Mouse (Mus musculus) layer of hippocampus, adult 9-11 months (tissue): ENCODE measurements around the gene Slc45a3.

Experiments used
- DNase-seq: peaks from one replicate; pipeline ENCODE4 v3.0.0; 2022

Gene Slc45a3

DNA sequence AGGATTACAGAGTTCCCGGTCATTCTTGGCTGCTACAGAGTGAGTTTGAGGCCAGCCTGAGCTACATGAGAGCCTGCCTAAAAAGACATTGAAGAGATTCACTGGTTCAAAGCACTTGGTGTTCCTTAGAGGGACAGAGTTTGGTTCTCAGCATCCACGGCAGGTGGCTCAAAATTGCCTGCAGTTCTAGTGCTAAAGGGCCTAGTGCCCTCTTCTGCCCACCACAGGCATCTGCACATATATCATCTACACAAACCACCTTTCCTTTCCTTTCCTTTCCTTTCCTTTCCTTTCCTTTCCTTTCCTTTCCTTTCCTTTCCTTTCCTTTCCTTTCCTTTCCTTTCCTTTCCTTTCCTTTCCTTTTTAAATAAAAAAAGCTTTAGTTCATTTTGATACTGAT lies 67.8 kb downstream of the Slc45a3 start:
- DNase-seq, result no peak

DNA sequence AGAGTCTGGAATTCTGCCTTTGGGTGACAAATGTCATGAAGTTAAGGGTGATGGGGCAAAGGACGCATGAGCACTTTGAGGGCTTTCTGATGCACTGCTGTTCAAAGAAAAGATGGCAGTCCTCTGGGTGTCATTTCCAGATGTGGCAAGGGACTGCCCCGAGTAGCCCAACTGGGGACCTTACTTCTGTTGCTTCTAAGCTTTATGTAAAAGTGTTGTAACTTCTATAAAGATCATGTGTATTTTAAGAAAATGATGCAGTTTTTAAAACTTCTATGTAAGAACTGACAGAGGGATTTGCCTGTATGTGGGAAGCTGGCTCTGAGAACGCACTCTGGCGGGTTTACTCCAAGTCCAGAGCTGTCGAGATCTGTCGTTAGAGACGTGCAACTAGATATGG lies 69.4 kb downstream of the Slc45a3 start:
- no peak for DNase-seq
